Mouse (Mus musculus): ENCODE data around the gene Cisd3. TPM values are rescaled to one million over a fixed set of nuclear protein-coding genes. Genes with fewer than 3 reads are reported as not detected.
A peak's percentile ranks its signal among the peaks of the same experiment; 100 is the strongest.

Cisd3 gene
- total RNA-seq, 2 experiments from 2014 or later: 120 TPM

DNA sequence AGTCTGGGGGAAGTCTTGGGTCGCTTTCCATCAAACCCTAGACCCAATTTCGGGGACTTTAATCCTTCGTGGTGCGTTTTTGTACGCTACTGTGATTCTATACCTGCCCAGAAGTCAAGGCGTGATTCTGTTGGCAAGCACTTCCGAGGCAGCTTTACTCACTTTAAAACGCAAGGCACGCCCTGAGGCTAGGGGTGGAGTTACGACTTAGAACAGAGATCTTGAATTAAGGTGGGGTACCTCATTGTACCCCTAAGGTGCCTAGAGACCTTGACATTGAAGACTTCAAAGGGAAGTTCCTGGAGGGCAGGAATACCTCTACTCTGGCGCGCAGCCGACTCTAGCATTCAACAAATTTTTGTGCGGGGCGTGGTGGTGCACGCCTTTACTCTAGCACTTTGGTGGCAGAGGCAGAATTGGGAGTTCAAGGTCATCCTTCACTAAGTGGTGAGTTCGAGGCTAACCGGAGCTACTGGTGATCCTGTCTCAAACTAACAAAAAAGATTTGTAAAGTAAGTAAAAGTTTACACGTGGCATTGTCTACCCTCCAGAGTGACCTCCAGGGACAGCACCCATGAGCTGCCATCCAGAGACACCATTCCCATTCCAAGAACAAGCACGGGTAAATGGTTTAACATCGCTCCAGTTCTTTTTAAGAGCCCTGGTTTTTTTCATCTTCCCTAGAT is 23.3 kb upstream of the Cisd3 start:
- peak; percentile 47 to 71 for DNase-seq
- intact Hi-C loops (cut with DNase I): loop anchor here (5.0 kb wide), 1 partner anchor 35 kb away; no protein-coding TSS in a partner anchor

DNA sequence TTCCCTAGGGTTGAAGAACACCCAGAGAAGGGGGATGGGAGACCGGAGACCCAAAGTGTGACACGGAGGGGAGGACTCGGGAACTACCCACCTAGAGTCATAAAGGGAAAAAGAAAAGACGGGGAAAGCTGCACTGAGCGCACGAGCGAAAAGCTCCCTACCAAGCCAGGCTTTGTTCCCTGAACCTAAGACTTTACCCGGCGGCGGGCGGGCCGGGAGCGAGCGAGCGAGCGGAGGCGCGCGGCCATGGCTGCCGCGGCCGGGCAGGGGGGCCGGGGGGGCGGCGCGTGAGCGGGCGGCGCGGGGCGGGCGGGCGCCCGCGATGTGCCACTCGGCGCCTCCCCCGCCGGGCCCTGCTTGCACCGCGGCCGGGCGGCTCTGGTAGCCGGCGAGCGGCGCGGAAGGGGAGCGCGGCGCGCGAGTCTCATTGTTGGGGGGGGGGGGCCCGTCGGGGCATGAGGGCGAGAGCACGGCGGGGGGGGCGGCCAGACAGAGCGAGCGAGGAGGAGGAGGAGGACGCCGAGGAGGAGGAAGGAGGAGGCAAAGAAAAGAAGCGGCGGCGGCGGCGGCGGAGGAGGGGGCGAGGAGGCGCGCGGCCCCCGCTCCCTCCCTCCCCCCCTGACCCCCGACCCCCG is 22.6 kb upstream of the Cisd3 start, which contains the start of gene Mllt6:
Gene Mllt6, plus strand, starts transcription at position 522 of the 635 bp plus-strand sequence.
- peak; percentile 85 for DNase-seq
- intact Hi-C loops (cut with DNase I): loop anchor here (1.0 to 5.0 kb wide), 2 partner anchors 22 to 34 kb away; partner anchors contain the start of gene Cisd3

DNA sequence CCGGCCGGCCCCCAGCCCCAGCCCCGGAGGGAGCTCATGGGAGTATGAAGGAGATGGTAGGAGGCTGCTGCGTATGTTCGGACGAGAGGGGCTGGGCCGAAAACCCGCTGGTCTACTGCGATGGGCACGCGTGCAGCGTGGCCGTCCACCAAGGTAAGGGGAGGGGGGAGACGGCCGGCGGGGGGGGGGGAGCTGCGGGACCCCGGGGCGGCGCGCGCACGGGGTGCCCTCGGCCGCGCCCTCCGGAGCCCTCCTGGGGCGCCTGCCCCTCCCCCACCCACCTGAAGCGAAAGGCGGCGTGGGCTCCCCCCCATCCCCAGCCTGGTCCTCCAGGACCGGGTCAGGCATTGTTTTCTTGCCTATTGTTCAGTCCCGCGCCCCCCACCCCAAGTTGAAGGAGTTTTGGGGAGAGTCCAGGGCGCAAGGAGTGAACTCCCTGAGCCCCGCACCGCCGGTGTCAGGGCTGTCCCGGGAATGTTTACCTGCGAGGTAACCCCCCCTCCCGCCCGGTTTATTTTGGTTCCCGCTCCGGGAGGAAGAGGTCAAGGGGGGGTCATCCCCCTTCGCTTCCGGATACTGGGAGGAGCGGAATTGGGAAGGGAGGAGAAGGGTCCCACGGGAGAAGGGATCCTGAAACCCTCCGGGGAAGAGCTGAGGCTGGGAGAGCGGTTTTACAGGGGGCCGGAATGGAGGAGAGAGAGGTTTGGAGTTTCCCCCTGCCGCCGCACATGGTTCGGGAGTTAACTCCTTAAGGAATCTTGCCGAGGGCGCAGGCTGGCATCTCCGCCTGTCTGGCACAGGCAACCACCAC is 21.9 kb upstream of the Cisd3 start:
- DNase-seq: peak; percentile 62 to 65
- intact Hi-C loops (cut with DNase I): loop anchor here (1.0 to 5.0 kb wide), 2 partner anchors 22 to 34 kb away; partner anchors contain the start of gene Cisd3

DNA sequence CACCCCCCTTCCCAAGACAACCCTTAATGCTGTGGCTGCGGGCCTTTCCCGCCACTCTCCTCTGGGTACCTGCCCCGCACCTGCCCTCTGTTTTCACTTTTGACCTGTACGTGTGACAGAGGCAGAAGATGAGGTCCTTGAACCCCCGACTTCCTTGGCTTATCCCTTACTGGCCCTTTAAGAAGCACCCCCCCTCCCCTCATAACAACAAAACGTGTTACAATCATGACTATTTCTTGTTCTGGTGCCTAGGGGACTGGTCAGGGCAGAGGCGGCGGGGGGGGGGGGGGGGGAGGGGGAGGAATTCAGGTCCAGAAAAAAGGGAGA is 21.3 kb upstream of the Cisd3 start:
- intact Hi-C loops (cut with DNase I): loop anchor here (5.0 kb wide), 1 partner anchor 33 kb away; no protein-coding TSS in a partner anchor
- DNase-seq: no peak

- DNase-seq: peak; percentile 25 to 34
- intact Hi-C loops (cut with DNase I): loop anchor here (5.0 kb wide), 1 partner anchor 32 kb away; no protein-coding TSS in a partner anchor
These were observed 20.8 kb upstream of the Cisd3 start for GRCm38 (mm10) chr11:97664771-97665240.

- DNase-seq: no peak
These were observed 20.2 kb upstream of the Cisd3 start for GRCm38 (mm10) chr11:97665431-97665830.

DNA sequence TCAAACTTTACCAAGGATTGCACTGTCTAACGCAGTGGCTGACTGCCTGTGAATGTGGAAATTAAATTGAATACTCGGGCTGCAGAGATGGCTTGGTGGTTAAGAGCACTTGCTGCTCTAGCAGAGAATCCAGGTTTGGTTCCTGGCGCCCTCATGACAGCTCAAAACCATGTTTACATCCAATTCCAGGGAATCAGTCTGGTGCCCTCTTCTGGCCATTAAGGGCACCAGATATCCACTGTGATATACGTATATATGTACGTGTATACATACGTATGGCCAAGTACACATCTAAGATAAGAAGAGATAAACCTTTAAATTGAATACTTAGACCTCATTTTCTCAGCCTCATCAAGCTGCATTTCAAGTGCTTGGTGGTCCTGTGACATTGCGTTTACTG is 19.4 kb upstream of the Cisd3 start:
- intact Hi-C loops (cut with DNase I): no loop called here
- no peak for DNase-seq

More at GRCm38 (mm10) chr11:97665431-97665830, 20.2 kb upstream of the Cisd3 start:
- intact Hi-C loops (cut with DNase I): no loop called here

- DNase-seq: no peak
- intact Hi-C loops (cut with DNase I): no loop called here
These were observed 18.8 kb upstream of the Cisd3 start for GRCm38 (mm10) chr11:97666794-97667193.

DNA sequence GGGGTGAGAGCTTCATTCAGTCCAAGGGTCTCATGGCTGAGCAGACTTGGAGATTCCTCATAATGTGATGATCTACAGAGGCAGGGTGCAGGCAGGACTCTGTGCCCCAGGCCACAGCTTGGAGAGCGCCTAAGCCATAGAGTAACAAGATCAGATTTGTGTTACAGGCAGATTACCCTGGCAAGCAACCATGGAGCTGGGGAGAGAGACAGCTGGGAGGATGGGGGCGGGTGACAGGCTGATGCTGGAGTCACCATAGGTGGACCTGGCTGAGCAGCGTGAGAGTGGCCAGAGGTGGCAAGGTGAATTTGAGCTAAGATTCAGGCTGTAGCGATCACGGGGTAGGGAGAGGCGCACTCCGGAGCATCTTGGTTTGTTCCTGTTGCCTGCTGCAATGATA is 17.5 kb upstream of the Cisd3 start:
- DNase-seq: no peak
- intact Hi-C loops (cut with DNase I): no loop called here

- intact Hi-C loops (cut with DNase I): no loop called here
- peak in 1 of 2 experiments; percentile 40 for DNase-seq
These were observed 16.4 kb upstream of the Cisd3 start for GRCm38 (mm10) chr11:97669268-97669667.

GRCm38 (mm10) chr11:97669829-97670228 is 15.8 kb upstream of the Cisd3 start:
- peak; percentile 90 to 91 for DNase-seq
- intact Hi-C loops (cut with DNase I): no loop called here

GRCm38 (mm10) chr11:97670234-97671176 is 15.1 kb upstream of the Cisd3 start:
- peak; percentile 41 to 60 for DNase-seq
- intact Hi-C loops (cut with DNase I): no loop called here

DNA sequence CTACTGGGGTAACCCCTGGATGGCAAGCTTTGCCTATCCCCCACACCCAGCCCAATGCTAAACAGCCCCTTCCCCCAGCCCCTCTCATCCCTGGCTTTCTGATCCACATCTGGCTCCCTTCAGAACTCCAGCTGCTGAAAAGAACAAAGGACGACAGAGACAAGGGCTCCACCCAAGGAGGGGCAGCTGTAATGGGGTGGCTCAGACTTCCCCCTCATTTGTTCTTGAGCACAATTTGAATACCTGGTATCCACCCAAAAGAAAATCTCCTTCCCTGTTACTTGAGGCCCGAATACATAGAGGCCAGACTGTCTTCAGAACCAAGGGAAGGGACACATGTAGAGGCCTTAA is 14.5 kb upstream of the Cisd3 start:
- intact Hi-C loops (cut with DNase I): no loop called here

DNA sequence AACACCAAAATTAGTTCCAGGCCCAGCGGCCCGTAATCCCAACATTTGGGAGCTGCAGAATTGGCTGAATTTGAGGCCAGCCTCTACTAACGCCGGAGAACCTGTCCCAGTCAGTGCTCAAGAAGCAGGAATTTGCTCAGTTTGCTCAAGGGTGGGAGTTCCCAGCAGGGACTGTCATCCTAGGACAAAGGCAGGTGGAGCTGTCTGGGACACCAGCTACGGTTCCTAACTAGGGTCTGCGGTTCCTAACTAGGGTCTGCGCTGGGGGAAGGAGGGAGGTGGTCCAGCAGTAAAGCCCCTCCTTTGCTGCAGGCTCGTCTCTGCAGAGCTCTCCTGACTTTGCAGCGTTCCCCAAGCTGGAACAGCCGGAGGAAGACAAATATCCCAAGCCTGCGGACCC is 12.5 kb upstream of the Cisd3 start:
- intact Hi-C loops (cut with DNase I): no loop called here
- DNase-seq: no peak

More for the DNA sequence above, 14.5 kb upstream of the Cisd3 start:
- no peak for DNase-seq

- intact Hi-C loops (cut with DNase I): no loop called here
- no peak for DNase-seq
These were observed 9.4 kb upstream of the Cisd3 start for GRCm38 (mm10) chr11:97676050-97676754.

- intact Hi-C loops (cut with DNase I): no loop called here
- DNase-seq: peak in 1 of 2 experiments; percentile 9
These were observed 8.2 kb upstream of the Cisd3 start for GRCm38 (mm10) chr11:97677381-97677780.

- intact Hi-C loops (cut with DNase I): no loop called here
- DNase-seq: no peak
These were observed 7.8 kb upstream of the Cisd3 start for GRCm38 (mm10) chr11:97677842-97678241.

GRCm38 (mm10) chr11:97678301-97678700 is 7.3 kb upstream of the Cisd3 start:
- DNase-seq: no peak
- intact Hi-C loops (cut with DNase I): no loop called here

GRCm38 (mm10) chr11:97680430-97680829 is 5.2 kb upstream of the Cisd3 start:
- intact Hi-C loops (cut with DNase I): no loop called here
- DNase-seq: peak; percentile 68 to 75
